Comparison of ENCODE assay signal across 8 mouse cellular contexts in the genomic region with DNA sequence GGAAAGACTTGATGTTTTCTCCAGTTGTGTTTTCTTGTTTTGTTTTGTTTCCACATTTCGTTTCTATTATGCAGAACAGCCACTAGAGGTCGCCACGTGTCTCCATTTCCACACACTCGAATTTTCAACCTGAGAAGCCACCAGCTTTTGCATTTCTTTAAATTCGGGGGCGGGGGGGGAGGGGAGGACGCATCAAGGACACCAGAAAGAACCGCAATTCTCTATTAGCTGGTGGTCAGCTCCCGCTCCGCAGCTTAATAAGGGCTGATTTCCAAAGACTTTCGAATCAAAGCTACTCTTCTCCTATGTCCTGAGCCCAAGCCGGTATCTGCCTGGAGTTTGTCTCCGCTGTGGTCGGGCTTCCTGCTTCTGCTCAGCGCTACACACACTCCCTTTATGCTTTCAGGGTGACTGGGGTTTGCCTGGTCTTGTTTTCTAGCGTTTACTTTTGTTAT. TPM values are rescaled to one million over a fixed set of nuclear protein-coding genes. Genes with fewer than 3 reads are reported as not detected.
A peak's percentile ranks its signal among the peaks of the same experiment; 100 is the strongest.
DNase-seq lines count a peak whose midpoint lies in the region; ATAC-seq lines count a peak whose summit lies in the region.

No protein-coding gene starts in this region.

- under 1% methylated on average over 16 of the region's 16 CpGs for WGBS in heart, embryonic 14.5 days
- under 1% methylated on average over 16 of the region's 16 CpGs for WGBS in liver, embryonic 15.5 days (ENCODE audit: insufficient replicate concordance)
- WGBS in stomach, embryonic 15.5 days, result 0% methylated on average over 16 of the region's 16 CpGs

- peak overlapping the region; percentile 47 to 66 for H3K4me3 ChIP-seq in heart, embryonic 14.5 days (ENCODE audit: control insufficient read depth in 1 of 2, insufficient read depth in 1 of 2, low read depth in 1 of 2, low read length in 2 of 2)
- peak overlapping the region; percentile 66 for H3K4me3 ChIP-seq in liver, embryonic 15.5 days (replicated peaks)
- peak overlapping the region; percentile 50 for H3K4me3 ChIP-seq in stomach, embryonic 15.5 days (replicated peaks)

- no peak overlapping the region for H3K27ac ChIP-seq in heart, embryonic 14.5 days (replicated peaks in 1 of 2; ENCODE audit: control insufficient read depth in 1 of 2, insufficient read depth in 1 of 2, low read depth in 2 of 2, low read length in 2 of 2)
- H3K27ac ChIP-seq in liver, embryonic 15.5 days (replicated peaks), result peak overlapping the region; percentile 97
- peak overlapping the region; percentile 35; the same call in 1 of the 2 replicates for H3K27ac ChIP-seq in stomach, embryonic 15.5 days

- no peaks in the 10 kb centered on the region for H3K27me3 ChIP-seq in heart, embryonic 14.5 days (ENCODE audit: control insufficient read depth, insufficient read depth, low read length)
- H3K27me3 ChIP-seq in liver, embryonic 15.5 days, result no peaks in the 10 kb centered on the region
- H3K27me3 ChIP-seq in stomach, embryonic 15.5 days (replicated peaks), result no peaks in the 10 kb centered on the region

- peak overlapping the region; percentile 70 for H3K9ac ChIP-seq in heart, embryonic 14.5 days (ENCODE audit: low read length)
- peak overlapping the region; percentile 83 for H3K9ac ChIP-seq in liver, embryonic 15.5 days
- no peak overlapping the region for H3K9ac ChIP-seq in stomach, embryonic 15.5 days

- H3K4me1 ChIP-seq in heart, embryonic 14.5 days (ENCODE audit: control insufficient read depth in 2 of 2, insufficient read depth in 2 of 2, low read length in 2 of 2), result peaks cover 0 to 3% of the 10 kb centered on the region in 2 experiments; a peak in 1 of 4 replicates
- peaks cover 12% of the 10 kb centered on the region for H3K4me1 ChIP-seq in liver, embryonic 15.5 days (replicated peaks)
- peaks cover 6% of the 10 kb centered on the region; the same call in 1 of the 2 replicates for H3K4me1 ChIP-seq in stomach, embryonic 15.5 days

- H3K36me3 ChIP-seq in heart, embryonic 14.5 days (ENCODE audit: control insufficient read depth, insufficient read depth, low read length), result no peaks in the 10 kb centered on the region
- peaks cover 26% of the 10 kb centered on the region for H3K36me3 ChIP-seq in liver, embryonic 15.5 days (replicated peaks)
- no peaks in the 10 kb centered on the region for H3K36me3 ChIP-seq in stomach, embryonic 15.5 days

- ATAC-seq in heart, embryonic 14.5 days (ENCODE audit: insufficient number of reproducible peaks, insufficient read depth, low FRiP score, low read depth), result no peak
- ATAC-seq in liver, embryonic 15.5 days (ENCODE audit: insufficient read depth), result peak; percentile 40
- peak; percentile 61; the same call in 1 of the 2 replicates for ATAC-seq in stomach, embryonic 15.5 days (ENCODE audit: insufficient read depth, low FRiP score, low read depth)

- H3K9me3 ChIP-seq in heart, embryonic 14.5 days (ENCODE audit: control insufficient read depth, low read length), result no peaks in the 10 kb centered on the region
- H3K9me3 ChIP-seq in liver, embryonic 15.5 days (replicated peaks), result no peaks in the 10 kb centered on the region
- H3K9me3 ChIP-seq in stomach, embryonic 15.5 days, result no peaks in the 10 kb centered on the region

- DNase-seq in CD4-positive helper T cell, adult 2 months (ENCODE audit: low read depth, low spot score), result peak; percentile 65
- DNase-seq in adrenal gland, postnatal 10 days, result peak; percentile 65
- peak; percentile 74 for DNase-seq in embryo, embryonic 9.5 days (ENCODE audit: extremely low spot score)
- peak; percentile 51 for DNase-seq in kidney, postnatal 14 days
- DNase-seq in neural tube, embryonic 10.5 days (ENCODE audit: extremely low spot score, low spot score), result peak; percentile 77

- H3K4me2 ChIP-seq in heart, embryonic 14.5 days (ENCODE audit: low read length), result peak overlapping the region; percentile 82
- H3K4me2 ChIP-seq in liver, embryonic 15.5 days, result peak overlapping the region; percentile 87
- H3K4me2 ChIP-seq in stomach, embryonic 15.5 days, result peak overlapping the region; percentile 78

RNA-seq across cellular contexts. Expression of a gene that starts 0.6 kb away (rescaled TPM):
- 10 to 100 TPM in 1 of 2 experiments, 1 to 10 TPM in 1; 4.3 to 10.9 TPM for total RNA-seq in adrenal gland, postnatal 10 days (2021)
- 6.3 and 14.7 TPM in 2 replicates for polyA plus RNA-seq in heart, embryonic 14.5 days (2014; fragmentation: Nextera tagmentation; extraction: Ambion mirVana)
- 639 and 715 TPM in 2 replicates for polyA plus RNA-seq in liver, embryonic 15.5 days (2015; fragmentation: Nextera tagmentation; extraction: Ambion mirVana)
- 25.3 and 56.9 TPM in 2 replicates for polyA plus RNA-seq in stomach, embryonic 15.5 days (2015; fragmentation: Nextera tagmentation; extraction: Ambion mirVana)

Comparison
In these comparisons a context has a peak if more than half of its experiments do, and no peak if none do; other contexts are left out.
1. H3K27ac ChIP-seq: peak in liver, embryonic 15.5 days (single experiment) and stomach, embryonic 15.5 days (single experiment); none in heart, embryonic 14.5 days (0 of 2).
2. RNA of a gene that starts 0.6 kb away (polyA plus RNA-seq): 639 to 715 TPM in liver, embryonic 15.5 days; 25.3 to 56.9 TPM in stomach, embryonic 15.5 days and 6.3 to 14.7 TPM in heart, embryonic 14.5 days; every median in the first group is over 10 times any median in the second.
3. Peak in every context shown above with its lines, with median percentiles within 50 percentile points of each other: DNase-seq, H3K4me2 ChIP-seq and H3K4me3 ChIP-seq.